Mouse (Mus musculus): ENCODE measurements at regions not wholly inside any gene's neighbourhood (a gene's known extent, or its start where the extent isn't known, plus 50 kb on each side); places are given as distances from the start of the nearest gene placed in this dataset.

DNA sequence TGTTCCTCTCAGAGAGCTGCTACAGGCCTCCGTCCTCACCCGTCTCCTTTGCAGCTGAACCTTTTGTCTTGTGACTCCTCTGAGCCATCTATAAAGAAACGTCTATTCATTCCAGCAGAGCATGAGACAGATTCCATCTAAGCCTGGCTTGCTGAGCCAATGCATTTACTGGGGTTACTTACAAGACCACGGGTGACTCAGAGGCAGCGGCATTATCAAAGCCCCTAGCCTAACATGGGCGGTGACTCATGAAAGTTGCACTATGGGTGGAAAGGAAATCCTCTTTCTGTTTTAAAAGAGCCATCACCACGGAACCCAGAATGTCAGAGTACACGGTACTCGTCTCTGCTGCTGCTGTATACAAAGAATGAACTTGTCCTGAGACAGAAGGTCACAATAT is 62.8 kb upstream of the Rbms3 start:
- DNase-seq (ENCODE audit: low read depth, low spot score) = no peak

DNA sequence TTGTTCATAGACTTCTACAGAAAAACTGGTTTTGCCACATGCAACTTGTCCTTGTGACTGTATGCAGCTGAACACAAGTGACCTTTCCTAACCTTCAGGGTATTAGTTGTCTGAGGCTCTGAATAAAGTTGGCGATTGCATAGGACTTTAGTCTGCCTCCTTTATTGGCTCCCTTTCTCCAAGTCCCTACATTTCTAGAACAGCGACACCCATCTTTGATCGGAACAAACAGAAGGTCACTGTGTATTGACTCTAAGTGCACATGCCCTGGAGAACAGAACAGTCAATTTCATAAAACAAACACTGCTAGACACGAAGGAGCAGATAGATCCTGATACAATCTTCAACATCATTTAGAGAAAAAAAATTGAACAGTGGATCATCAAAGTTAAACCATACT is 60.2 kb upstream of the Rbms3 start:
- no peak for DNase-seq (ENCODE audit: low read depth, low spot score)
